Mouse (Mus musculus) neural tube, embryonic 14.5 days (tissue): ENCODE data around the gene Gpc6. TPM values are rescaled to one million over a fixed set of nuclear protein-coding genes. Genes with fewer than 3 reads are reported as not detected.

ENCODE experiments used
- ATAC-seq: fragments of 200-750 bp; cut with Nextera tagmentation; 2 replicates; pipeline ENCODE4 v1.8.0; 2017; ENCODE audit warnings: low read depth, mild to moderate bottlenecking, moderate TSS enrichment, moderate library complexity
- H3K27ac ChIP-seq: fragments of 300-500 bp; sonication (generic); 2 replicates; pipeline ENCODE4 v1.5.1; 2014; ENCODE audit warnings: low read depth, mild to moderate bottlenecking, control low read depth, low read length, moderate library complexity, mixed read lengths
- H3K27me3 ChIP-seq: fragments of 300-500 bp; sonication (generic); 2 replicates; pipeline ENCODE4 v1.6.1; 2014; ENCODE audit warnings: low read length; ENCODE audit not compliant: control insufficient read depth, insufficient read depth
- H3K36me3 ChIP-seq: fragments of 300-500 bp; sonication (generic); 2 replicates; pipeline ENCODE4 v1.6.1; 2014; ENCODE audit warnings: low read length, mixed read lengths; ENCODE audit not compliant: control insufficient read depth, insufficient read depth
- H3K4me1 ChIP-seq: fragments of 300-500 bp; sonication (generic); 2 replicates; pipeline ENCODE4 v1.6.1; 2014; ENCODE audit warnings: low read length; ENCODE audit not compliant: control insufficient read depth, insufficient read depth
- H3K4me2 ChIP-seq: fragments of 300-500 bp; sonication (generic); 2 replicates; pipeline ENCODE4 v1.6.1; 2014; ENCODE audit warnings: mild to moderate bottlenecking, low read depth, low read length, control low read depth
- H3K4me3 ChIP-seq: fragments of 300-500 bp; sonication (generic); 2 replicates; pipeline ENCODE4 v1.5.1; 2014; ENCODE audit warnings: low read depth, low read length, control low read depth, mixed read lengths
- H3K9ac ChIP-seq: fragments of 300-500 bp; sonication (generic); replicated peaks from 2 replicates; pipeline ENCODE4 v1.6.1; 2014; ENCODE audit warnings: low read depth, mild to moderate bottlenecking, control low read depth, low read length, mixed read lengths
- H3K9me3 ChIP-seq: fragments of 300-500 bp; sonication (generic); 2 replicates; pipeline ENCODE4 v1.6.1; 2016; ENCODE audit warnings: low read length; ENCODE audit not compliant: control insufficient read depth
- WGBS: fragments of 180-500 bp; shearing (Covaris S2); extraction: QIAGEN DNeasy Blood & Tissue Kit; methylation state at CpG from one replicate; pipeline ENCODE4 v1.1.7; 2014; 5-methylcytosine and 5-hydroxymethylcytosine counted together
- polyA plus RNA-seq: library from polyadenylated mRNA; unstranded; fragments of >200 nt; fragmentation: Nextera tagmentation; extraction: Ambion mirVana; gene quantifications from 2 replicates; pipeline ENCODE4 v1.2.1, GENCODE M21; 2014

Gpc6 gene
- polyA plus RNA-seq, 1 experiment from 2014 or later = 20.8 TPM

DNA sequence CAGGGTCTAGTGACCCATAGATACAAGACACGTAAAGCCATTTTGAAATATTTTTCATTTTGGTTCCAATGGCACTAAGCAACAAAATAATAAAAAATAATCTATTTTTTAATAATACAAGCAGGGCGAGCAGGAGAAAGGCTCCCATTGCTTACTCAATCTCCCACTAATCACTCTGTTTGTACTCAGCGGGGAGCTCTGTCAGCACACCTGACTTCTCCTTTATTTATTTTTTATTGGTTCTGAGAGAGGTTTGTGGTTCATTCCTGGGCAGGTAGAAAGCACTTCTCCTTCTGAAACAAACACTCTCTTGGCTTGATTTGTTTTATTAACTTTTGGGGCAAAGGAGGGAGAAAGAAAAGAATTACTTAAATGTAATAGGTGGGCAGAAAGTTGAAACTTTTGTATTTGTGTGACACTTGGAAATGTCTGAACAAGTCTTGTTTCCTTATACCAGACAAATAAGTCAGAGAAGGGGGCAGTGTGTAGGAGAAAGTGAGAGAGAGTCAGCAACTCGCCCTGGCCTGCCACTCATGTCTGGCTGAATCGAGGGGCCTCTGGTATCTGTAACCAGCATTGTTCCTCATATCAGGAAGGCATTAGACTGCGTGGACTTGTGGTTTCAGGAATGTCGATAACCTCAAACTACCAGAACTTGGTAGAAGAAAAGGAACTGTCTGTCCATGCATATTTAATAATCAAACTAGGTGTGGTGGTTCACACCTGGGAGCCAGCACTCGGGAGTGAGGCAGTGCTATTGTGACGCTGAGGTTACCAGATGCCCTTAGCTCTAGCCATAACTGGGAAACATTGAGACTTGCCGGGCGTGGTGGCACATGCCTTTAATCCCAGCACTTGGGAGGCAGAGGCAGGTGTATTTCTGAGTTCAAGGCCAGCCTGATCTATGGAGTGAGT, 924.7 kb downstream of the Gpc6 start:
- no peak overlapping the region for H3K27ac ChIP-seq
- WGBS = 87% methylated on average over 11 of the region's 11 CpGs
- no peak overlapping the region for H3K4me3 ChIP-seq
- no peak overlapping the region for H3K4me2 ChIP-seq
- H3K9ac ChIP-seq = no peak overlapping the region
- H3K27me3 ChIP-seq = no peaks in the 10 kb centered on the region
- H3K4me1 ChIP-seq = no peaks in the 10 kb centered on the region
- H3K36me3 ChIP-seq = no peaks in the 10 kb centered on the region
- ATAC-seq = no peak
- no peaks in the 10 kb centered on the region for H3K9me3 ChIP-seq

DNA sequence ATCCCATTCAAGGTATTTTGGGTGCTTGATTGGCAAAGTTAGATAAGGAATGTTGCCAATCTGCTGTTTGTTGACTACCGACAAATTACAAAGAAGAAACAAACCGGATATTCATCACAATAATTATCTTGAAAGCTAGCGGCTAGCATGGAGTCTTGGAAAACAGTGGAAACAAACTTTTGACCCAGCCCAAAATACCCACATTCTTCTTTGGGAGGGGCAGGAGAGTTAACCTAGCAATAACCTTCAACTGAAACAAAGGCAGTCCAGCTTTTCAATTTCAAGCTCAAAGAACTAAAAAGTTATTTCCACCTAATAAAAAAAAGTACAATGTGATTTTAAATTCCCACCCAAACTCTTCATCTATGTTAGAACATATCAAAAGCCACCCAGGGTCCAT, 927.2 kb downstream of the Gpc6 start:
- Histone ChIP-seq H3K36me3 (no peaks in the 10 kb centered on the region), H3K9me3 (no peaks in the 10 kb centered on the region), H3K27me3 (no peaks in the 10 kb centered on the region), H3K4me2 (no peak overlapping the region), H3K27ac (no peak overlapping the region), H3K4me1 (no peaks in the 10 kb centered on the region), H3K9ac (no peak overlapping the region), H3K4me3 (no peak overlapping the region)
- WGBS = 96% methylated on average over 3 of the region's 3 CpGs
- no peak for ATAC-seq

DNA sequence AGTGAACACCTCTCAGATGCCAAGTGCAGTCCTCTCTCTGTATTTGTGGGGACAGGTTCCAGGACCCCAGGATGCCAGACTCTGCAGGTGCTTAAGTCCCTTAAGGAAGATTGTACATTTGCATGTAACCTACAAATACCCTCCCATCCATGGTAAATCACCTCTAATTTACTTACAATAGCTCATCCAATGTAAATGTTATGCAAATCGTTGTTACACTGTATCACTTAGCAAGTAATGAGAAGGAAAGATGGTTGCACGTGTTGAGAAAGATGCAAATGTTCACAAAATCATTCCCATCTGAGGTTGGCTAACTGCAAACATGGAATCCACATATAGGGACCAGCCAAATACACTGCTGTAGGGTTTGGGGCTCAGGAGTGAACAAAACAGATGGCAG, 927.7 kb downstream of the Gpc6 start:
- ATAC-seq = no peak

DNA sequence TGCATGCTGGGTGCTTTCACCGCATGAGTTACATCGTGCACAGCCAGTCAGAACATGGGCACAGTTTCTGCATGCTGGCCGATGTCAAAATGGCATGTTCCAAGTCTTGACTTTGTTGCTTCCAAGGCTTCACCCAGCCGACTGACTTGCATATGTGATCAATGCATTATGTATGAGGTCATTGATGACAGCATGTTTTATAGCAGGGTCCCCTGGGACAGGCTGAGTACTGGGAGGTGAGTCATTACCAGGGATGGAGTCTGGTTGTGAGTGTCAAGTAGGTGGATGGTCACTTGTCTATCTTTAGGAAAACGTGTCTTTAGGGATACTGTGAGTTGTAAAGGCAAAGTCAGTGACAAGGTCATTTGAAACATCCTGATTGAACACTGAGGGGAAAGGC, 929.4 kb downstream of the Gpc6 start:
- H3K4me3 ChIP-seq = no peak overlapping the region
- no peak overlapping the region for H3K4me2 ChIP-seq
- H3K9ac ChIP-seq = no peak overlapping the region
- H3K36me3 ChIP-seq = no peaks in the 10 kb centered on the region
- no peak for ATAC-seq
- H3K4me1 ChIP-seq = no peaks in the 10 kb centered on the region
- H3K27me3 ChIP-seq = no peaks in the 10 kb centered on the region
- H3K27ac ChIP-seq = no peak overlapping the region
- WGBS = 72% methylated on average over 5 of the region's 5 CpGs
- H3K9me3 ChIP-seq = no peaks in the 10 kb centered on the region

More for the DNA sequence above, 927.7 kb downstream of the Gpc6 start:
- Histone ChIP-seq H3K27ac (no peak overlapping the region), H3K36me3 (no peaks in the 10 kb centered on the region), H3K4me3 (no peak overlapping the region), H3K4me1 (no peaks in the 10 kb centered on the region), H3K9ac (no peak overlapping the region), H3K4me2 (no peak overlapping the region), H3K9me3 (no peaks in the 10 kb centered on the region), H3K27me3 (no peaks in the 10 kb centered on the region)
- 83% methylated on average over 2 of the region's 2 CpGs for WGBS

DNA sequence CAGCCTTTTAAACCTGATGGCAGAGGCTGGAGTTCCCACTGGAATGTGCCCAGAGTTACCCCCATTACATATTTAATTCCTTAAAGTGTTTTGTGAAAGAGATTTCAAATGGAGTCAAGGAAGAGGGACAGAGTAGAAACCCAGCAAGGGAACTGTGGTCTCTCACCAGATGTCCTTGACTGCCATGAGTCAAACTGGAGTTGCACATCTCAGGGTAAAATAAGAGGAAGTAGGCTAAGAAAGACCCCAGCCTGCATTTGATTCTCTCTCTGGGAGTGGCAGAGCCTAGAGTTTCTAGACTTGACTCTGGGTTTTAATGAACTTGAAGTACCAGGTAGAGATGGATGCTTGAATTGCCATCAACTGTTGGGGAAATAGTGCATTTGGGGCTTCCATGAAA, 946.2 kb downstream of the Gpc6 start:
- no peak for ATAC-seq
- H3K27me3 ChIP-seq = no peaks in the 10 kb centered on the region
- H3K27ac ChIP-seq = no peak overlapping the region
- no peak overlapping the region for H3K4me2 ChIP-seq
- no peak overlapping the region for H3K4me3 ChIP-seq
- no peaks in the 10 kb centered on the region for H3K9me3 ChIP-seq
- H3K9ac ChIP-seq = no peak overlapping the region
- no peaks in the 10 kb centered on the region for H3K36me3 ChIP-seq
- H3K4me1 ChIP-seq = no peaks in the 10 kb centered on the region

DNA sequence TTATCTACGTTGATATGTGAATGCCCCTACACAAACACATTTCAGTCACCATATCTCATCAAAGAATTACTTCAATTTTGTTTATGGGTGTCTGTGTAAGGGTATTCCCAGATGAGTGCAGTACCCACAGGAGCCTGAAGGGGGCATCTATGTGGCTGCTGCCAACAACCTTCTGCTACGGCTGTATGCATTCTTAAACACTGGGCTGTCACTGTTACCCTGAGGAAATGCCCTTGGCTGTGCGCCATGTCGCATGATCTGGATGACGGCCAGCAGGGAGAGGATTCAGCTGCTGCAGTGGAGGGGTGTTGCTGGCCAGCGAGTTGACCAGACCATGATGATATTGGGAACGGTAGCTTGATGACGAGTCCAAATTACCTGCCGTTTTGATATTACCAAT, 954.2 kb downstream of the Gpc6 start:
- WGBS = 78% methylated on average over 9 of the region's 9 CpGs
- Histone ChIP-seq H3K9ac (no peak overlapping the region), H3K27me3 (no peaks in the 10 kb centered on the region), H3K27ac (no peak overlapping the region), H3K36me3 (no peaks in the 10 kb centered on the region), H3K4me1 (no peaks in the 10 kb centered on the region), H3K4me2 (no peak overlapping the region), H3K4me3 (no peak overlapping the region), H3K9me3 (no peaks in the 10 kb centered on the region)
- no peak for ATAC-seq

DNA sequence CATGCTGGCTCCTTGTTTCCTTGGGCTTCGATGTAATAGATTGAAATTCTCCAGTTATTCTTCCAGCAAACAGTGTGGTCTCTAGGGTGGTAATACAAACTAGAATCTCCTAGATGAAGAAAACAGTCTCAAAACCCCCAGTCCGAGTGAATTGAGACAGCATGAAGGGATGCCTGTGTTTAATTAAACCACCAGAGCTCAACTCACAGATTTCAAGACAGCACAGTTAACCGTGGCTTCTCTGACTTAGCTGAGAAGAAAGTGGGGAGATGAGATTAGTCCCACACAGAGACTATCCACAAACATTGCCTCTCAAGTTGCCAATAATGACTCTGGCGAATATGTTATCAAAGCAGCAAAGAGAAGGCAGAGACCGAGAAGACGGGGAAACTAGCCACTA, 956.0 kb downstream of the Gpc6 start:
- no peaks in the 10 kb centered on the region for H3K27me3 ChIP-seq
- H3K36me3 ChIP-seq = no peaks in the 10 kb centered on the region
- H3K9ac ChIP-seq = no peak overlapping the region
- H3K4me1 ChIP-seq = no peaks in the 10 kb centered on the region
- H3K4me3 ChIP-seq = no peak overlapping the region
- no peaks in the 10 kb centered on the region for H3K9me3 ChIP-seq
- H3K27ac ChIP-seq = no peak overlapping the region
- H3K4me2 ChIP-seq = no peak overlapping the region
- WGBS = 70% methylated on average over 6 of the region's 6 CpGs
- ATAC-seq = no peak

DNA sequence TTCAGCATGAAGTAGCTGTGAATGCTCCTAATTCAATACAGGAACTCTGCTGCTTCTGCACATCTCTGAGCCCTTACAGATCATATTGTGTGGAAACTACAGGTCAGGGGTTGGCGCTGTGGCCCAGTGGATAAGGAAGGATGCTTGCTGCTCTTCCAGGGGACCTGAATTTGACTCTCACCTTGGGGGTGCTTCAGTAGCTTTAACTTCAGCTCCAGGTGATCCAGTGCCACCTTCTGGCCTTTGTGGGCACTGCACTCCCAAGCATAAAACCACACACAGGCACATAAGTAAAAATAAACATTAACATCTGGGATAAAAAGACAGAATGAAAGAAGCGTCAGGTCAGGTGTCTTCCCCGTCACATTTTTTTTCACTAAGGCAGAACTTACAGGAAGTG, 957.1 kb downstream of the Gpc6 start:
- 73% methylated on average over 3 of the region's 3 CpGs for WGBS
- Histone ChIP-seq H3K9ac (no peak overlapping the region), H3K9me3 (no peaks in the 10 kb centered on the region), H3K4me1 (no peaks in the 10 kb centered on the region), H3K27ac (no peak overlapping the region), H3K27me3 (no peaks in the 10 kb centered on the region), H3K4me2 (no peak overlapping the region), H3K4me3 (no peak overlapping the region), H3K36me3 (no peaks in the 10 kb centered on the region)
- ATAC-seq = no peak

DNA sequence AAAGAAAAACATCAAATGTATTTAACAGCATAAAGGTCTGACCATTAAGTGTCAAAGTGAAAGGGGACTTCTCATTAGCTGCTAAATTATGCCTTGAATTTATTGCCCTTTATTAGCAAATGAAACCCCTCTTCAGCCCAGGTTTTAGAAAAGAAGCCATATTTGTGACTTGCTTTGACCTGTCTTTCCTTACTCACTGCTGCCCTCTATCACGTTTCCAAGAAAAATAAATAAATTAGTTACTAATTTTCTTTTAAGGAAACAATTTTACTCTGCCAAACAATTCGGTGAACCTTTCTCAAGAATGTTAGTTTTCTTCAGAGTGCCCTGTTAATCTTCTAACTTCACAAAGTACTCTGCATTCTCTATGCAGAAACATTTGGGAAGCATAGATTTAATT, 964.5 kb downstream of the Gpc6 start:
- WGBS = 45% methylated on average over 2 of the region's 2 CpGs
- no peaks in the 10 kb centered on the region for H3K36me3 ChIP-seq
- no peak overlapping the region for H3K27ac ChIP-seq
- H3K9me3 ChIP-seq = no peaks in the 10 kb centered on the region
- H3K4me1 ChIP-seq = no peaks in the 10 kb centered on the region
- H3K9ac ChIP-seq = no peak overlapping the region
- no peak for ATAC-seq
- H3K27me3 ChIP-seq = no peaks in the 10 kb centered on the region
- no peak overlapping the region for H3K4me2 ChIP-seq
- no peak overlapping the region for H3K4me3 ChIP-seq
